Mouse (Mus musculus) liver, adult 2 months (tissue): ENCODE data around the gene Axin1. TPM values are rescaled to one million over a fixed set of nuclear protein-coding genes. Genes with fewer than 3 reads are reported as not detected.

Experiments
- DNase-seq: peaks from one replicate; pipeline ENCODE4 v3.0.0-alpha.2; 2011; ENCODE audit warnings: low read depth, low spot score; ENCODE audit errors: extremely low read depth
- H3K27ac ChIP-seq: fragments of 200-500 bp; replicated peaks from 2 replicates; pipeline ENCODE4 v1.5.1; 2012; ENCODE audit warnings: low read depth, mild to moderate bottlenecking, control low read depth, inconsistent platforms, low read length; ENCODE audit not compliant: insufficient read depth
- H3K27me3 ChIP-seq: fragments of 200-500 bp; 2 replicates; pipeline ENCODE4 v1.6.1; 2012; ENCODE audit warnings: mild to moderate bottlenecking, moderate library complexity, low read length, inconsistent platforms; ENCODE audit not compliant: control insufficient read depth, insufficient read depth
- H3K36me3 ChIP-seq: fragments of 200-500 bp; 2 replicates; pipeline ENCODE4 v1.6.1; 2012; ENCODE audit warnings: low read length, inconsistent platforms; ENCODE audit not compliant: control insufficient read depth, insufficient read depth
- H3K4me1 ChIP-seq: fragments of 200-500 bp; 2 replicates; pipeline ENCODE4 v1.6.1; 2011; ENCODE audit warnings: low read length; ENCODE audit not compliant: control insufficient read depth, insufficient read depth
- H3K4me3 ChIP-seq: fragments of 200-500 bp; 2 replicates; pipeline ENCODE4 v1.5.1; 2011; ENCODE audit warnings: low read depth, mild to moderate bottlenecking, control low read depth, low read length, moderate library complexity; ENCODE audit not compliant: insufficient read depth
- H3K79me2 ChIP-seq: fragments of 200-500 bp; 2 replicates; pipeline ENCODE4 v1.6.1; 2012; ENCODE audit warnings: inconsistent platforms, mild to moderate bottlenecking, low read length, moderate library complexity; ENCODE audit not compliant: control insufficient read depth, insufficient read depth
- H3K9ac ChIP-seq: fragments of 200-500 bp; 2 replicates; pipeline ENCODE4 v1.6.1; 2012; ENCODE audit warnings: low read depth, mild to moderate bottlenecking, control low read depth, inconsistent platforms, low read length
- CTCF ChIP-seq: fragments of 200-500 bp; IDR thresholded peaks from 2 replicates; pipeline ENCODE4 v1.5.1; 2011; ENCODE audit warnings: low read depth, low read length, control low read depth
- POLR2A ChIP-seq: fragments of 200-500 bp; IDR thresholded peaks from 2 replicates; pipeline ENCODE4 v1.6.1; 2011; ENCODE audit warnings: low read length, control low read depth; ENCODE audit not compliant: insufficient read depth; ENCODE audit errors: extremely low read depth
- WGBS: fragments of 180-500 bp; shearing (Covaris S2); methylation state at CpG from one replicate; pipeline ENCODE4 v1.1.7; 2018; 5-methylcytosine and 5-hydroxymethylcytosine counted together
- polyA plus RNA-seq: library from polyadenylated mRNA; depleted of rRNA; stranded (reverse); fragments of >200 nt; gene quantifications from 2 replicates; pipeline ENCODE4 v1.2.3, GENCODE M21; 2012; rRNA removed
- total RNA-seq: library from RNA; depleted of rRNA; stranded (reverse); fragments of >200 nt; gene quantifications from 2 replicates; pipeline ENCODE4 v1.2.3, GENCODE M21; 2014; rRNA removed

The Axin1 gene
- total and polyA plus RNA-seq, 2 experiments = 8.4 to 8.9 TPM

DNA sequence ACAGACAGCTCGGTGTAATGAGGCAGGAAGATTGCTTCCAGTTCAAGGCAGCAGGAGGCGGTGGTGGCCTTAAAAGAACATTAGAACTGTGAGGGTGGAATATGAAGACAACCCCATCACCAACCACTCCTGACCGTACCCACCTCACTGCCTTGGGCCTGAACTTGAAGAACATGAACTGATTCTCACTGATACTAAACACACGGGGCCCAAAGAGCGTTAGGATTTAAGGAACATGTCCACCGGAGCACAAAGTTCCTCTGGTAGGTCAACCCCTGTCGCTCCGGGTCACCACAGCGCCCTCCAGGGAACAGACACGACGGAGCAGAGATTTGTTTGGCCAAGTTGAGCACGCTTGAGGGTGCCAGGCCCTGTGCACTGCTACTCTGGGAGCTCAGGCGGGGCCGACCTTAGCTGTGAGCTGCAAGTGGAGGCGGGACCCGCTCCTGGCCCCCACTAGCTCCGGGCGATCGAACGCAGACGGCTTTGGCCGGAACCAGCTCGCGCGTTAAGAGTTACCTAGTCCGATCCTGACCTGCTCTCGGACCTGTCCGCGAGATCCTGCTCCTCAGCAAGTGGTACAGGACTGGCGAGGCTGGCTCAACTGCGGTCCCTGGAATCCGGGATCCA lies 105.1 kb downstream of the Axin1 start:
- peak; percentile 86 for DNase-seq
- WGBS = under 1% methylated on average over 32 of the region's 32 CpGs
- H3K4me1 ChIP-seq = peaks cover 5% of the 10 kb centered on the region; the same call in 1 of the 2 replicates

DNA sequence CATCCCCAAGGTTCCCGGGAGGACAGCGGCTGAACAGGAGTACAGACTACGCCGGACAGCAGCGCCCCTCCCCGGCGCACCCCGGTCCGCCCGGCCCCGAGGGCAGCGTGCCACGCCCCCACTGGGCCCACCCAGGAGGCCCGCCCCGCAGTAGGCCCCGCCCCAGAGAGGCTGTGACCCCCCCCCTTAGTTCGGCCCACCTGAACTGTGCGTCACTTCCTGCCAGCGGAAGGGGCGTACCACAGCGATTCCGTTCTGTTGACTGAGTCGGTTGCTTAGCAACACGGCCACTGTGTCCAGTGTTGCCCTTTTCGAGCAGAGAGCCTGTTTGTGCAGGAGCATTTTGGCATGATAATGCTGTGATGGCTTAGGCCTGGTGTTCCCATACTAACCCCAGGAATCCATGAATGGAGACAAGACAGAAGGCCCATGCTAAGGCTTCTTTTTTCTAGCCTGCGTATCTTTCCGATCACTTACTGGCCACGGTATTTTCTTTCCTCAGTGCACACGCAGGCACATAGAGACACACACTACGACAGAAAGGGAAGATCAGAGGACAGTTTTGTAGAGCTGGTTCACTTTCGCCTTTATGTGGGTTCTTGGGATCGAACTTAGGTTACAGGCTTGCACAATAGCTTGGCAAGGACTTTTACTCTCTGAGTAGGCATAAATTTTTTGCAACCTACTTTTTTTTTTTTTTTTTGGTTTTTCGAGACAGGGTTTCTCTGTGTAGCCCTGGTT lies 105.8 kb downstream of the Axin1 start, which contains the start of gene Fam234a:
TSS of gene Fam234a (minus strand) at position 142 of the 741 bp plus-strand sequence.
- TF ChIP-seq POLR2A = no peak; the same call in 1 of the 2 replicates
- TF ChIP-seq CTCF = no peak

More for the DNA sequence above, 105.1 kb downstream of the Axin1 start:
- H3K27me3 ChIP-seq = no peaks in the 10 kb centered on the region
- H3K79me2 ChIP-seq = peaks cover 16% of the 10 kb centered on the region; the same call in 1 of the 2 replicates
- TF ChIP-seq CTCF (peak; percentile 62), POLR2A (0 out of 2 replicates have a peak, but pooled peaks have one; percentile 42)
- H3K36me3 ChIP-seq = no peaks in the 10 kb centered on the region
- peak overlapping the region; percentile 87 for H3K4me3 ChIP-seq
- peak overlapping the region; percentile 89 for H3K27ac ChIP-seq
- peak overlapping the region; percentile 81 for H3K9ac ChIP-seq

More for the DNA sequence above, 105.8 kb downstream of the Axin1 start, which contains the start of gene Fam234a:
- Histone ChIP-seq H3K4me1 (peaks cover 5% of the 10 kb centered on the region; the same call in 1 of the 2 replicates), H3K4me3 (peak within 1 kb of the TSS; percentile 87), H3K9ac (peak within 1 kb of the TSS; percentile 81), H3K27ac (peak within 1 kb of the TSS; percentile 89), H3K36me3 (no peaks in the 10 kb centered on the region), H3K27me3 (no peaks in the 10 kb centered on the region), H3K79me2 (peaks cover 16% of the 10 kb centered on the region; the same call in 1 of the 2 replicates)
- peak; percentile 92 for DNase-seq
- 4% methylated on average over 33 of the region's 33 CpGs for WGBS

Other genes starting within 250 kb of the Axin1 start
- 6.1 and 7.2 TPM in 2 replicates for gene Rab40c, start 219.0 kb upstream of the Axin1 start, total RNA-seq
- 22.8 and 24.1 TPM in 2 replicates for gene Rab40c, start 219.0 kb upstream of the Axin1 start, polyA plus RNA-seq
- 11.5 and 16.0 TPM in 2 replicates for gene Pigq, start 193.8 kb upstream of the Axin1 start, total RNA-seq
- 51.6 and 52.5 TPM in 2 replicates for gene Pigq, start 193.8 kb upstream of the Axin1 start, polyA plus RNA-seq
- 1.2 TPM in 1 of 2 replicates, not detected in the other for gene Nhlrc4, start 193.7 kb upstream of the Axin1 start, total RNA-seq
- 0.04 TPM in 1 of 2 replicates, not detected in the other for gene Nhlrc4, start 193.7 kb upstream of the Axin1 start, polyA plus RNA-seq
- gene A930017K11Rik, start 186.1 kb upstream of the Axin1 start, total RNA-seq = not detected in 2 replicates
- gene A930017K11Rik, start 186.1 kb upstream of the Axin1 start, polyA plus RNA-seq = not detected in 2 replicates
- 1.8 and 3.0 TPM in 2 replicates for gene Capn15, start 152.9 kb upstream of the Axin1 start, total RNA-seq
- gene Capn15, start 152.9 kb upstream of the Axin1 start, polyA plus RNA-seq = 16.8 and 23.3 TPM in 2 replicates
- 4.6 and 7.7 TPM in 2 replicates for gene Rab11fip3, start 69.1 kb upstream of the Axin1 start, total RNA-seq
- gene Rab11fip3, start 69.1 kb upstream of the Axin1 start, polyA plus RNA-seq = 11.1 and 13.2 TPM in 2 replicates
- 179 and 237 TPM in 2 replicates for gene Decr2, start 48.4 kb upstream of the Axin1 start, total RNA-seq
- gene Decr2, start 48.4 kb upstream of the Axin1 start, polyA plus RNA-seq = 147 and 154 TPM in 2 replicates
- gene Nme4, start 43.1 kb upstream of the Axin1 start, total RNA-seq = 6.2 and 7.0 TPM in 2 replicates
- 8.7 TPM in 2 replicates for gene Nme4, start 43.1 kb upstream of the Axin1 start, polyA plus RNA-seq
- 8.8 and 10.0 TPM in 2 replicates for gene Tmem8, start 25.4 kb upstream of the Axin1 start, total RNA-seq
- gene Tmem8, start 25.4 kb upstream of the Axin1 start, polyA plus RNA-seq = 46.2 and 52.5 TPM in 2 replicates
- 64.5 and 67.9 TPM in 2 replicates for gene Mrpl28, start 15.2 kb upstream of the Axin1 start, total RNA-seq
- gene Mrpl28, start 15.2 kb upstream of the Axin1 start, polyA plus RNA-seq = 80.6 and 87.6 TPM in 2 replicates
- gene Pdia2, start 60.4 kb downstream of the Axin1 start, total RNA-seq = 1.6 and 6.0 TPM in 2 replicates
- gene Pdia2, start 60.4 kb downstream of the Axin1 start, polyA plus RNA-seq = not detected in 2 replicates
- gene Rgs11, start 64.3 kb downstream of the Axin1 start, total RNA-seq = 0.09 and 0.40 TPM in 2 replicates
- 0.22 and 0.25 TPM in 2 replicates for gene Rgs11, start 64.3 kb downstream of the Axin1 start, polyA plus RNA-seq
- gene Arhgdig, start 69.1 kb downstream of the Axin1 start, total RNA-seq = not detected in 2 replicates
- gene Arhgdig, start 69.1 kb downstream of the Axin1 start, polyA plus RNA-seq = 0.09 TPM in 1 of 2 replicates, not detected in the other
- gene Fam234a, start 105.6 kb downstream of the Axin1 start, total RNA-seq = 12.6 and 19.5 TPM in 2 replicates
- 50.8 and 54.0 TPM in 2 replicates for gene Fam234a, start 105.6 kb downstream of the Axin1 start, polyA plus RNA-seq
- gene Luc7l, start 114.2 kb downstream of the Axin1 start, total RNA-seq = 17.8 and 18.2 TPM in 2 replicates
- gene Luc7l, start 114.2 kb downstream of the Axin1 start, polyA plus RNA-seq = 8.8 and 15.4 TPM in 2 replicates